ENCODE assay signal across 12 mouse cellular contexts in genomic region chr3:96496216-96496615, GRCm38 (mm10). TPM values are rescaled to one million over a fixed set of nuclear protein-coding genes. Genes with fewer than 3 reads are reported as not detected.
DNase-seq lines count a peak whose midpoint lies in the region; ATAC-seq lines count a peak whose summit lies in the region.
"Had no signal": no experiment of that assay in that cellular context is flagged by ENCODE, and none has a peak within 500 bp of the region (broad histone marks: within the 10 kb centered on the region; RNA-seq: fewer than 3 reads in every experiment).

No protein-coding gene starts in this region.

- H3K27ac ChIP-seq in forebrain, embryonic 11.5 days (ENCODE audit: low read depth, low read length), result no peak overlapping the region
- H3K27ac ChIP-seq in forebrain, embryonic 15.5 days (replicated peaks), result no peak overlapping the region
- H3K27ac ChIP-seq in embryonic facial prominence, embryonic 14.5 days (replicated peaks; ENCODE audit: low read depth, low read length), result no peak overlapping the region
- no peak overlapping the region for H3K27ac ChIP-seq in liver, embryonic 16.5 days (ENCODE audit: low read length)
- H3K27ac ChIP-seq: midbrain, embryonic 12.5 days had no signal

- peaks cover 4% of the 10 kb centered on the region for H3K4me1 ChIP-seq in forebrain, embryonic 11.5 days (replicated peaks; ENCODE audit: control insufficient read depth, insufficient read depth, low read length)
- peaks cover 4% of the 10 kb centered on the region; the same call in 1 of the 2 replicates for H3K4me1 ChIP-seq in forebrain, embryonic 15.5 days
- no peaks in the 10 kb centered on the region for H3K4me1 ChIP-seq in embryonic facial prominence, embryonic 14.5 days (ENCODE audit: control insufficient read depth, insufficient read depth, low read length)
- peaks cover 12% of the 10 kb centered on the region for H3K4me1 ChIP-seq in liver, embryonic 16.5 days (ENCODE audit: control insufficient read depth, low read depth, low read length)

- no peaks in the 10 kb centered on the region for H3K9me3 ChIP-seq in forebrain, embryonic 11.5 days (ENCODE audit: control insufficient read depth, low read length)
- no peaks in the 10 kb centered on the region for H3K9me3 ChIP-seq in forebrain, embryonic 15.5 days
- no peaks in the 10 kb centered on the region for H3K9me3 ChIP-seq in embryonic facial prominence, embryonic 14.5 days (ENCODE audit: control insufficient read depth, low read length)
- no peaks in the 10 kb centered on the region for H3K9me3 ChIP-seq in liver, embryonic 16.5 days (replicated peaks; ENCODE audit: control insufficient read depth, low read length)
- H3K9me3 ChIP-seq: midbrain, embryonic 12.5 days had no signal

- no peak overlapping the region for H3K9ac ChIP-seq in forebrain, embryonic 11.5 days (ENCODE audit: low read length)
- H3K9ac ChIP-seq in forebrain, embryonic 15.5 days (replicated peaks), result no peak overlapping the region
- H3K9ac ChIP-seq in embryonic facial prominence, embryonic 14.5 days (ENCODE audit: low read depth, low read length), result no peak overlapping the region
- no peak overlapping the region for H3K9ac ChIP-seq in liver, embryonic 16.5 days (ENCODE audit: low read depth, low read length)
- H3K9ac ChIP-seq: midbrain, embryonic 12.5 days had no signal

- ATAC-seq in forebrain, embryonic 11.5 days (replicated peaks; ENCODE audit: low FRiP score), result no peak
- no peak for ATAC-seq in forebrain, embryonic 15.5 days (replicated peaks)
- ATAC-seq in embryonic facial prominence, embryonic 14.5 days (ENCODE audit: low read depth), result no peak
- no peak for ATAC-seq in liver, embryonic 16.5 days (ENCODE audit: low read depth)
- no peak for ATAC-seq in megakaryocyte-erythroid progenitor cell, adult 5-6 weeks (replicated peaks; ENCODE audit: low FRiP score, low TSS enrichment, poor library complexity, severe bottlenecking)

- no peak for DNase-seq in forebrain, embryonic 11.5 days (ENCODE audit: low spot score)
- peak; percentile 5 for DNase-seq in kidney, postnatal 10 days
- DNase-seq in kidney, adult 18-20 months, result no peak
- no peak for DNase-seq in embryonic facial prominence, embryonic 14.5 days (ENCODE audit: low spot score)
- no peak for DNase-seq in left cerebral cortex, adult 8-10 months (ENCODE audit: low spot score in 2 of 2)

- H3K36me3 ChIP-seq in forebrain, embryonic 11.5 days (ENCODE audit: control insufficient read depth, insufficient read depth, low read length), result no peaks in the 10 kb centered on the region
- H3K36me3 ChIP-seq in forebrain, embryonic 15.5 days, result no peaks in the 10 kb centered on the region
- H3K36me3 ChIP-seq in embryonic facial prominence, embryonic 14.5 days (ENCODE audit: control insufficient read depth, insufficient read depth, low read length), result no peaks in the 10 kb centered on the region
- no peaks in the 10 kb centered on the region for H3K36me3 ChIP-seq in liver, embryonic 16.5 days (ENCODE audit: control insufficient read depth, insufficient read depth)
- H3K36me3 ChIP-seq: midbrain, embryonic 12.5 days had no signal

- H3K27me3 ChIP-seq in forebrain, embryonic 11.5 days (ENCODE audit: control insufficient read depth, insufficient read depth, low read length), result no peaks in the 10 kb centered on the region
- no peaks in the 10 kb centered on the region for H3K27me3 ChIP-seq in forebrain, embryonic 15.5 days
- no peaks in the 10 kb centered on the region for H3K27me3 ChIP-seq in embryonic facial prominence, embryonic 14.5 days (replicated peaks; ENCODE audit: control insufficient read depth, insufficient read depth, low read length)
- H3K27me3 ChIP-seq in liver, embryonic 16.5 days (ENCODE audit: control insufficient read depth, insufficient read depth, low read depth, low read length), result no peaks in the 10 kb centered on the region
- H3K27me3 ChIP-seq: midbrain, embryonic 12.5 days had no signal

- no peak overlapping the region for H3K4me3 ChIP-seq in forebrain, embryonic 11.5 days (ENCODE audit: low read depth, low read length)
- H3K4me3 ChIP-seq in forebrain, embryonic 15.5 days, result no peak overlapping the region
- peak overlapping the region; percentile 64; the same call in 1 of the 2 replicates for H3K4me3 ChIP-seq in embryonic facial prominence, embryonic 14.5 days (ENCODE audit: low read depth, low read length)
- no peak overlapping the region for H3K4me3 ChIP-seq in liver, embryonic 16.5 days (ENCODE audit: low read depth, low read length)

- WGBS in forebrain, embryonic 11.5 days, result 65% methylated on average over 7 of the region's 7 CpGs
- WGBS in forebrain, embryonic 15.5 days, result 54% methylated on average over 7 of the region's 7 CpGs
- 63% methylated on average over 7 of the region's 7 CpGs for WGBS in embryonic facial prominence, embryonic 14.5 days
- WGBS in liver, embryonic 16.5 days (ENCODE audit: insufficient replicate concordance), result 66% methylated on average over 7 of the region's 7 CpGs

- 0 out of 2 replicates have a peak overlapping the region, but pooled peaks have one; percentile 76 for H3K4me2 ChIP-seq in forebrain, embryonic 11.5 days (ENCODE audit: low read depth, low read length, severe bottlenecking)
- H3K4me2 ChIP-seq in forebrain, embryonic 15.5 days (replicated peaks), result no peak overlapping the region
- peak overlapping the region; percentile 90; the same call in 1 of the 2 replicates for H3K4me2 ChIP-seq in embryonic facial prominence, embryonic 14.5 days (ENCODE audit: low read depth, low read length)
- H3K4me2 ChIP-seq in liver, embryonic 16.5 days (ENCODE audit: low read depth, low read length), result peak overlapping the region; percentile 86

RNA-seq across cellular contexts. Expression of gene Hfe2, which starts 28.8 kb away (rescaled TPM):
- 0.69 and 0.77 TPM in 2 replicates for polyA plus RNA-seq in forebrain, embryonic 11.5 days (2014; fragmentation: Nextera tagmentation; extraction: Ambion mirVana)
- 0.43 and 0.82 TPM in 2 replicates for polyA plus RNA-seq in forebrain, embryonic 15.5 days (2015; fragmentation: Nextera tagmentation; extraction: Ambion mirVana)
- 28.3 and 36.4 TPM in 2 replicates for polyA plus RNA-seq in embryonic facial prominence, embryonic 14.5 days (2014; fragmentation: Nextera tagmentation; extraction: Ambion mirVana)
- 9.2 and 12.0 TPM in 2 replicates for polyA plus RNA-seq in liver, embryonic 16.5 days (2015; fragmentation: Nextera tagmentation; extraction: Ambion mirVana)
- total RNA-seq in megakaryocyte-erythroid progenitor cell, adult 5-6 weeks (2014; fragmentation: Nextera tagmentation), result not detected in 2 replicates
- total RNA-seq in megakaryocyte-erythroid progenitor cell, adult 5-6 weeks (2017), result not detected in 2 replicates
- total RNA-seq in left cerebral cortex, adult 8-10 months (2022), result 1 to 10 TPM; 1.4 to 2.0 (median 1.7) TPM

RNA-seq across cellular contexts. Expression of gene BC107364, which starts 44.1 kb away (rescaled TPM):
- polyA plus RNA-seq in forebrain, embryonic 11.5 days (2014; fragmentation: Nextera tagmentation; extraction: Ambion mirVana), result not detected in 2 replicates
- not detected in 2 replicates for polyA plus RNA-seq in forebrain, embryonic 15.5 days (2015; fragmentation: Nextera tagmentation; extraction: Ambion mirVana)
- polyA plus RNA-seq in embryonic facial prominence, embryonic 14.5 days (2014; fragmentation: Nextera tagmentation; extraction: Ambion mirVana), result not detected in 2 replicates
- polyA plus RNA-seq in liver, embryonic 16.5 days (2015; fragmentation: Nextera tagmentation; extraction: Ambion mirVana), result not detected in 2 replicates
- total RNA-seq in megakaryocyte-erythroid progenitor cell, adult 5-6 weeks (2014; fragmentation: Nextera tagmentation), result not detected in 2 replicates
- not detected in 2 replicates for total RNA-seq in megakaryocyte-erythroid progenitor cell, adult 5-6 weeks (2017)
- not detected for total RNA-seq in left cerebral cortex, adult 8-10 months (2022)
- total RNA-seq: left cerebral cortex, adult 18-20 months had no signal
- polyA plus RNA-seq: brain, embryonic 14.5 days; midbrain, embryonic 12.5 days; stomach, embryonic 14.5 days had no signal
